Mouse (Mus musculus) liver, postnatal 0 days (tissue): ENCODE results near the gene Trim6.
"Not testable (repeated sequence)": the region's sequence is repeated elsewhere in the genome, so short reads cannot be mapped to it uniquely, and the experiment has no call there.

Experiments
- CTCF ChIP-seq: sonication (generic); IDR thresholded peaks from 2 replicates; pipeline ENCODE4 v1.5.1; 2016; ENCODE audit warnings: antibody characterized with exemption, low read depth
- EP300 ChIP-seq: IDR thresholded peaks from 2 replicates; pipeline ENCODE4 v1.6.1; 2016; ENCODE audit warnings: antibody characterized with exemption, low read depth, mild to moderate bottlenecking

- TF ChIP-seq CTCF, EP300: not testable (repeated sequence)
These were observed 46.7 kb downstream of the Trim6 start for GRCm38 (mm10) chr7:104265335-104265734.
